Comparison of ENCODE assay signal across 7 mouse cellular contexts in genomic region chr8:80982829-80983228, GRCm38 (mm10). TPM values are rescaled to one million over a fixed set of nuclear protein-coding genes. Genes with fewer than 3 reads are reported as not detected.
DNase-seq lines count a peak whose midpoint lies in the region; ATAC-seq lines count a peak whose summit lies in the region.

No protein-coding gene starts in this region.

- H3K27me3 ChIP-seq in kidney, embryonic 14.5 days (ENCODE audit: control insufficient read depth, insufficient read depth, low read length): no peaks in the 10 kb centered on the region

- no peaks in the 10 kb centered on the region for H3K4me1 ChIP-seq in kidney, embryonic 14.5 days (ENCODE audit: control insufficient read depth, insufficient read depth, low read length)

- no peak overlapping the region for H3K9ac ChIP-seq in kidney, embryonic 14.5 days (ENCODE audit: low read depth, low read length)

- peaks cover 46% of the 10 kb centered on the region for H3K36me3 ChIP-seq in kidney, embryonic 14.5 days (ENCODE audit: control insufficient read depth, insufficient read depth, low read length)

- no peak for ATAC-seq in kidney, embryonic 14.5 days (ENCODE audit: low FRiP score, low TSS enrichment)

- peak; percentile 33 for DNase-seq in kidney, postnatal 14 days
- peak; percentile 81 for DNase-seq in MN1 (ENCODE audit: low spot score)
- peak; percentile 32 for DNase-seq in adrenal gland, postnatal 14 days
- peak; percentile 30 to 64 for DNase-seq in kidney, postnatal 36 days
- DNase-seq in T-cell, adult 2 months (ENCODE audit: low spot score): no peak
- DNase-seq in ovary, postnatal 10 days (ENCODE audit: low spot score): no peak

- WGBS in kidney, embryonic 14.5 days: 85% methylated on average over 4 of the region's 4 CpGs

- no peak overlapping the region for H3K27ac ChIP-seq in kidney, embryonic 14.5 days (ENCODE audit: low read depth, low read length)

- H3K4me2 ChIP-seq in kidney, embryonic 14.5 days (replicated peaks; ENCODE audit: low read depth, low read length): no peak overlapping the region

- no peaks in the 10 kb centered on the region for H3K9me3 ChIP-seq in kidney, embryonic 14.5 days (ENCODE audit: control insufficient read depth, low read length)

- H3K4me3 ChIP-seq in kidney, embryonic 14.5 days (ENCODE audit: low read length): no peak overlapping the region

RNA-seq across cellular contexts. Expression of gene Usp38, which starts 31.9 kb away (rescaled TPM):
- polyA plus RNA-seq in kidney, embryonic 14.5 days (2014; fragmentation: Nextera tagmentation; extraction: Ambion mirVana): 14.3 and 25.5 TPM in 2 replicates
- 26.2 and 27.0 TPM in 2 replicates for total RNA-seq in adrenal gland, postnatal 14 days (2021)

Comparison
In these comparisons a context has a peak if more than half of its experiments do, and no peak if none do; other contexts are left out.
1. DNase-seq: peak in kidney, postnatal 14 days (single experiment), MN1 (single experiment), adrenal gland, postnatal 14 days (single experiment) and kidney, postnatal 36 days (2 of 2); none in T-cell, adult 2 months (single experiment) and ovary, postnatal 10 days (single experiment).